Mouse (Mus musculus) lung, adult 2 months (tissue): Measurements from ENCODE around the gene Rhox4b.
"Not testable (repeated sequence)": the region's sequence is repeated elsewhere in the genome, so short reads cannot be mapped to it uniquely, and the experiment has no call there.

Experiments used
- CTCF ChIP-seq: fragments of 200-500 bp; IDR thresholded peaks from 2 replicates; pipeline ENCODE4 v1.5.1; 2011; ENCODE audit warnings: mild to moderate bottlenecking, low read length, control low read depth; ENCODE audit not compliant: insufficient read depth
- POLR2A ChIP-seq: fragments of 200-500 bp; IDR thresholded peaks from 2 replicates; pipeline ENCODE4 v1.6.1; 2011; ENCODE audit warnings: low read depth, mild to moderate bottlenecking, control low read depth, low read length, borderline replicate concordance; ENCODE audit errors: extremely low read depth

- TF ChIP-seq POLR2A, CTCF: not testable (repeated sequence)
Measured at GRCm38 (mm10) chrX:37480037-37480436, 47.7 kb downstream of the Rhox4b start, which contains the start of gene Rhox4c.
